Mouse (Mus musculus) heart, adult 11 months (tissue): ENCODE measurements around the gene Cadm1.

Experiments
- DNase-seq: peaks from one replicate; pipeline ENCODE4 v3.0.0; 2022

Cadm1 gene

DNA sequence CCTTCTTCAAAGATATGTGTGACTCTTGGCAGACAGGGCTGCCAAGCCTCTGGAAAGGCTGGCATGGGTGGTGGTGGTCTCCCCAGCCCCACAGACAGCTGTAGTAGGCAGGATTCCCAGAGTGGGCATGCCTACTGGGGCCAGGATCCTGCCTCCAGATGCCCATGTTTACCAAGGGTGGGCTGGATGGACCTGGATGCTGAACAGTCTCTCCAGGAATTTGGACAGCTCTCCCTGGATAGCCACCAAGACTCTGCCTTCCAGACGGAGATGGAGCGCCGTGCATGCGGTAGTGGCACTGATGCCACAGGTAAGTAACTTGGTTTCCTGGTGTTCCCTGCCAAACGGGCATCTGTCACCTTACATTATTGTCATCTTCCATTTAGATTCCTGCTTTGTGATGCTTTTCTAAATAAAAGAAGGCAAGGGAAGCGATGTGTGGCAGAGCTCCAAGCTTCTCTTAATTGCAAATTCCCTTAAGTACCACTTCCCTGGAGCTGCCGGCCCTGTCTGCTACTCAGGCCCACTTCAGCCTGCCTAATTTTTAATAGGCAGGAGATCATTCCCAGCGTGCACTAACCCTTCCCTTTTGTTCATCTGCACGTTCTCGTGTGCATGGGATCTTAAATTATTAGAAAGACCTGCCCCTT lies 346.7 kb downstream of the Cadm1 start:
- no peak for DNase-seq

DNA sequence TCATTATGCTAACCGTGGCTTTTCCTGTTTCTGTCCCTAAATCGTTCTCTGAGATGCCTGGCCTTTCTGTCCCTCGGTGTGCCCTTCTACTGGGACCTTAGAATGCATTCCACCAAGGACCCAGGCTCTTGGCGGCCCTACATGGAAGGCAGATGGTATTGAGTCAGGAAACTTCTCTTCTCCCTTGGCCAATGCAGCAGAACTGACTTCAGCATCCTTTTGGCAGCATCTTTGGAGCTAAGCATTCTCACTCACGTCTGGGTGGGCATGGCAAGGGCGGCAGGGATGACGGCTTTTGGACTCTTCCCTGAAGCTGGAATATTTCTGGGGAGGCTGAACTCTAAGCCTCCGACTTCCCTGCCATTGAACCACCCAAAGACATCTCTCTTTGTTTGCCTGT lies 350.2 kb downstream of the Cadm1 start:
- no peak for DNase-seq

DNA sequence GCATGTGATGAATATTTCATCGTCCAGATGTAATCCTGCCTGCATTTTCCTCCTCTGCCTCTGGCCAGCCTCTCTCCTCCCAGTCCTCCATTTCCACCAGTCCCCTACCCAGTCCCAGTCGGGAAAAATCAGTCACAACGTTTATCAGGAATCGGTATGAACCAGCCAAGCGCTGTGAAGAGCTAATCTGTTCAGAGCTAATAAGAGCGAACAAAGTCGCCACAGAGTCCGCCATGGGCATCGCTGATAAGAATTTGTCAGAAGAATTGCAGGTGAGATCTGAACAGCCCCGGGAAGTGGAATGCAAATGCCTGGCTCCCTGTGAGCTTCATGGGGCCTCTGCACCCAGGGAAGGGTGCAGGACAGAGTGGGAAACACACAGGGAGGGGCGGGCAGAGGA lies 352.4 kb downstream of the Cadm1 start:
- DNase-seq, result no peak

DNA sequence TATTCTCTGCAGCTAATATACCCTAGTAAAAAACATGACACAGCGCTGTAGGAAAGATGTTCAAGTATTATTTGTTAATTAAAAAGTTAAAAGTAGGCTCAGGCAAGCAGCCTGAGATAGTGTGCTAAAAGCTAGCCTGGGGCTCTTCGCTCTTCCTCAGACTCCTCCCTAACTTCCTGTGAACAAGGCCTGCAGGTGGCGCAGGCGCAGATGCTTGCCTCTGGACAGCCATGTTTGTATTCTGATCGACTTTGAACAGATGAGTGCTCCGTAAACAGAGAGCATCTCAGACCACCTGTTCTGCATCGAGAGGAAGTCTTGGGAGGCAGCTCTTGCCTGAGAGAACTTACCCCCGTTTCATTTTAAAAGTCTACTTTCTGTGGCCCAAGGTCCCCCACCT lies 361.7 kb downstream of the Cadm1 start:
- no peak for DNase-seq

DNA sequence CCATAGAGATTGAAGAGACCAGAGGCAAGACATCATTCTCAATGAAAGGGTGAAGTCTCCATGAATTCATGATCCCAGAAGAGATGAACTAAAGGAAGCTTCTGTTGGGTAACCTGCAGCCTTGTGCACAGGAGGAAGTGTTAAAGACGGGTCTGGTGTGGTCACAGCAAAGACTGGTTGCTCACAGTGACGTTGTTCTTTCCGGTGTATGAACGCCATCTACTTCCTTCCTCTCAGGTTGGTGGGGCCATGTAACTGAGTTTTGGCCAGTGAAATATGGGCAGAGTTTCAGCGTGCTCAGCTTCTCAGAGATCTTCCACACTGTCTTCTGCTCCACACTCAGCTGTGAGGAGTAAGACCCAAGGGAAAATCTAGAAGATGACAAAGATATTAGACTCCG lies 363.0 kb downstream of the Cadm1 start:
- no peak for DNase-seq

DNA sequence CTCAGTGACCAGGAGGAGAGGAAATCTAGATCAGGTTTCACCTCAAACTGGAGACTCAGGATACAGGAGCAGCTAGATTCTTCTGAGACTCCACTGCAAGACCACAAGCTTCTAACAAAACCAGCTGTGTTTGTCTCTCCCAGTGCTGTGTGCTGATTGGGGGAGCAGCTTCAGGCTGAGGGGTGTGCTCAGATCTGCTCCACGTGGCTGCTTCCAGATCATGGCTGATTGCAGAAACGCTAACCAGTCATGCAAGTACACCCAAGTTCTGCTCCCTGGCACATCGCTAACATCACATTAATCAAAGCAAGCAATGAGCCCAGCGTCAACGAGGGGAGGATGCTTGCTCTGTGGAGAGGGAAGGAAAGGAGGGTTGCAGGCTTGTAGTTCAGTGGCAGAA lies 364.1 kb downstream of the Cadm1 start:
- DNase-seq, result no peak

DNA sequence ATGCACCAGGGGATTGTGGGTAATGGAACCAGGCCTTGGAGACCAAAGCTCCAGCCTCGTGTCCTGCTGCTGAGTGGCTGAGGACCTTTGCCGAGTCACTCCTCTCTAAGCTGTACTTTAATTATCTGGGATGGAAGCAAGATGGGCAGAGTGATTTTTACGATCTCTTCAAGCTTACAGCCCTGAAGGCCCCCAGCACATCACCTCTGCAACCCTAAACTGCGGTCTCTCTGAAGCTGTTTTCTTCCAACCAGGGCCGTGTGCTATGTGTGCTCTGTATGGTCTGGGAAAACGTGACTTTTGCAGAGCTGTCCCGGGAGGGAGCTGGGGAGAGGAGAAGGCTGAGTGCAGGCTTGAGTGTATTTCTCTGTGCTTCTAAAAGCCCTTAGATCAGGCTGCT lies 364.7 kb downstream of the Cadm1 start:
- DNase-seq, result no peak

DNA sequence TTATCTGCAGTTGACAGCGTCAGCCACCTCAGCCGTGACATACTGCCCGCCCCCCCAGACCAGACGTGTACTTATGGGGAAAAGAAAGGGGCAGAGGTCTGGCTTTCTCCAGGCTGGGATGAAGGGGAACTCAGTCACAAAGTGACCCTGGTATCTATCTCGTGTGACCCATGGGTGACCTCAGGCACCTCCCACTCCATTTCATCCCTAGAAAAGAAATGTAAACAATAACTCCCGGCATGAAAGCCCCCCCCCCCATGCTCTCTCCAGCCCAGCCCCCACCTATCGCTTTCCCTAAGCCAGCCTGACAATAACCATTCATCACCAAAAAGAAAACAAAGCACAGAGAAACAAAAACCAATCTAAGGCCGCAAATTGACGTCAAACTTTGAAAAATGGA lies 365.1 kb downstream of the Cadm1 start:
- no peak for DNase-seq

DNA sequence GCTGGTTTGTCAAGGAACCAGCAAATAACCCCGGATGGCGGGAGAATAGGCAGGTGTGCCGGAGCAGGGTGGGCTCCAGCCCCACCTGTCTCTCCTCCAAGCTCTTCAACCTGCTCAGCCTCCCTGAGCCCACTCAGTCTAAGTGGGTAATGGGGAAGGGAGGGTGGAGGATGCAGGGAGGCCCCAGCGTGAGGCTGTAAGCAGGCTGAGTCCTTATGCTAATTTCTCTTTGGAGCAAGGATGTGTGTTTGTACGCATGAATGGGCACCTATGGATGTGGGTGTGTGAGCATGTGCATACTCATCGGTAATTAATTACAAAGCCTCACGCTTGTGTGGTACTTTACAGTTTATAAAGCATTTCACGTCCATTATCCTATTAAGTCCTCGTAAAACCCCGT lies 370.8 kb downstream of the Cadm1 start:
- DNase-seq, result no peak

DNA sequence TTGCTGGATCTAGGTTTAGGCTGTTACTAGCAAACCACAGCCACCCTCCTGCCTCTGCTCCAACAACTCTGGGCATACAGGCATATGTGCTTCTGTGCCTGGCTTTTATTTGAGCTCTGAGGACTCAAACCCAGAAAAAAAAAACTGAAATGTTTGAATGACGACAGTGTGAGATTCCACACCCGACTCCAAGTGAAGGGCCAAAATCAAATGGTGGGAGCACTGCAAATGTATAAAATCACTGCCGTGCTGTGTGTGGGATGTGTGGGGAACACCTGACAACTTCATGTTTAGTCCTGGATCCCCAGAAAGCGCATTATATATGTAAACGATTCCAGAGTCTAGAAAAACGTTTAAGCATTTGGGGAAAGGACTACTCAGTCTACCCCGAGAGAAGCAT lies 373.7 kb downstream of the Cadm1 start:
- DNase-seq, result no peak

DNA sequence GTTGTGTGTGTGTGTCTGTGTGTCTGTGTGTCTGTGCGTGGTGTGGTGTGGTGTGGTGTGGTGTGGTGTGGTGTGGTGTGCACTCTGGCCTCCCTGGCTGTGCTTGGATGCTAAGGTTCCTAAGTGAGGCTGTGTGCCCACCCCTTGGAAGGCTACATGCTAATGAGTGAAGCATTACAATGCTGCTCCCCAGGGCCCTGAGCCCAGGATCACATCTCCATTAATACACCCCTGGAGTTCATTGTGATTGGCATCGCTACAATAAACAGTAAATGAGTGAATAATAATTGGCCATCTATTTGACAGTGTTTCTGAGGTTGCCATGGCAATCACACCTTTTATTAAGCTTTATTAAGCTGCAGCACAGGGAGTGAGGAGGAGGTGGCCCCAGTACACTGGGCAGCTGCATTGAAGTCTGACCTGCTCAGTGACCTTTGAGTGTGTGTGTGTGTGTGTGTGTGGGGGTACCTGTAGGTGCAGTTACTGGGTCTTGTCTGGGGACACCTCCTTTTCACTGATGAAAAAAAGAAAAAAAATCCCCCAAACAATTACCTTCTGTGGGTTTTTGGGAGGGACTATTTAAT lies 374.5 kb downstream of the Cadm1 start:
- DNase-seq, result no peak

DNA sequence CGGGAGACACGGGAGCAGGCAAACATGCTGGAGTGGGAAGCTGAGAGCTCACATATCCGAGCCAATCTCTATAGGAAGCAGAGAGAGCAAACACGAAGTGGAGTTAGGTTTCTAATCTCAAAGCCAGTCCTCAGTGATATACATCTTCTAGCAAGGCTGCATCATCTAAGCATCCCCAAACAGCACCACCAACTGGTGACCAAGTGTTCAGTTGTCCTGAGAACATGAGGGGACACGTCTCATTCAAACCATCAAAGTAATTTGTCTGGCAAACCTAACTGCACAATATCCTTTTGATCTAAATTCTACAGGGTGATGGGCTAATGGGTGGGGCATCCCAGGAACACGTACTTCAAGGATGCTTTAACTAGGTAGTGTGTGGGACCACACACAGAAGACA lies 376.5 kb downstream of the Cadm1 start:
- no peak for DNase-seq
